In genomic region chr11:32297866-32298531, GRCm38 (mm10) we compare ENCODE assay signal across 41 mouse cellular contexts. TPM values are rescaled to one million over a fixed set of nuclear protein-coding genes. Genes with fewer than 3 reads are reported as not detected.
DNase-seq lines count a peak whose midpoint lies in the region; ATAC-seq and TF ChIP-seq lines count a peak whose summit lies in the region.
"Had no signal": no experiment of that assay in that cellular context is flagged by ENCODE, and none has a peak within 500 bp of the region (broad histone marks: within the 10 kb centered on the region; RNA-seq: fewer than 3 reads in every experiment).

No protein-coding gene starts in this region.

- no peak overlapping the region for H3K4me2 ChIP-seq in intestine, embryonic 16.5 days (ENCODE audit: low read depth, low read length)
- H3K4me2 ChIP-seq in intestine, embryonic 15.5 days (replicated peaks) = no peak overlapping the region
- H3K4me2 ChIP-seq in liver, embryonic 14.5 days (ENCODE audit: low read depth) = peak overlapping the region; percentile 56
- H3K4me2 ChIP-seq: embryonic facial prominence, embryonic 13.5 days; heart, embryonic 12.5 days; hindbrain, embryonic 15.5 days; limb, embryonic 15.5 days; lung, embryonic 15.5 days; midbrain, embryonic 11.5 days had no signal

- TF ChIP-seq CTCF in liver, embryonic 14.5 days (IDR thresholded peaks at IDR 0.05; ENCODE audit: low read depth) = no peak

- H3K9ac ChIP-seq in intestine, embryonic 16.5 days (ENCODE audit: low read depth, low read length) = no peak overlapping the region
- no peak overlapping the region for H3K9ac ChIP-seq in intestine, embryonic 15.5 days
- H3K9ac ChIP-seq in liver, embryonic 14.5 days (replicated peaks) = peak overlapping the region; percentile 91
- H3K9ac ChIP-seq: embryonic facial prominence, embryonic 13.5 days; heart, embryonic 12.5 days; hindbrain, embryonic 15.5 days; limb, embryonic 15.5 days; lung, embryonic 15.5 days had no signal

- DNase-seq in liver, embryonic 14.5 days (ENCODE audit: low read depth in 3 of 3, low spot score in 3 of 3) = peak; percentile 70 to 75 (median 70)
- DNase-seq in thymus, postnatal 25 days = no peak
- no peak for DNase-seq in gastrocnemius, postnatal 14 days
- DNase-seq in frontal cortex, postnatal 25 days (ENCODE audit: low spot score in 2 of 2) = no peak
- DNase-seq: adrenal gland, adult 8-10 months; cerebellum, adult 11-12 months; cerebellum, postnatal 10 days; gastrocnemius, postnatal 36 days; heart, adult 18-20 months; heart, postnatal 14 days; kidney, adult 2 months; kidney, postnatal 4 days; layer of hippocampus, postnatal 36 days; lung, postnatal 36 days; right cerebral cortex, adult 18-20 months had no signal

- no peaks in the 10 kb centered on the region for H3K9me3 ChIP-seq in intestine, embryonic 16.5 days (ENCODE audit: control insufficient read depth, low read length)
- H3K9me3 ChIP-seq in intestine, embryonic 15.5 days = no peaks in the 10 kb centered on the region
- H3K9me3 ChIP-seq in liver, embryonic 14.5 days (ENCODE audit: control insufficient read depth, low read length) = no peaks in the 10 kb centered on the region
- H3K9me3 ChIP-seq: embryonic facial prominence, embryonic 13.5 days; G1E; heart, embryonic 12.5 days; hindbrain, embryonic 10.5 days; hindbrain, embryonic 15.5 days; limb, embryonic 10.5 days; limb, embryonic 15.5 days; lung, embryonic 15.5 days had no signal

- H3K4me1 ChIP-seq in intestine, embryonic 16.5 days (ENCODE audit: control insufficient read depth, insufficient read depth, low read length) = no peaks in the 10 kb centered on the region
- H3K4me1 ChIP-seq in intestine, embryonic 15.5 days (replicated peaks) = no peaks in the 10 kb centered on the region
- peaks cover 19 to 32% of the 10 kb centered on the region in 2 experiments for H3K4me1 ChIP-seq in liver, embryonic 14.5 days (replicated peaks; ENCODE audit: control insufficient read depth in 2 of 2, insufficient read depth in 2 of 2, low read length in 1 of 2)
- H3K4me1 ChIP-seq: embryonic facial prominence, embryonic 13.5 days; heart, embryonic 12.5 days; hindbrain, embryonic 10.5 days; hindbrain, embryonic 15.5 days; limb, embryonic 15.5 days; lung, embryonic 15.5 days had no signal

- 85% methylated on average over 1 of the region's 1 CpGs for WGBS in intestine, embryonic 16.5 days
- 90% methylated on average over 1 of the region's 1 CpGs for WGBS in intestine, embryonic 15.5 days
- 78% methylated on average over 1 of the region's 1 CpGs for whole genome bisulfite sequencing in liver, embryonic 14.5 days (ENCODE audit: insufficient replicate concordance)

- no peak overlapping the region for H3K4me3 ChIP-seq in intestine, embryonic 16.5 days (ENCODE audit: low read length)
- H3K4me3 ChIP-seq in intestine, embryonic 15.5 days (replicated peaks) = no peak overlapping the region
- H3K4me3 ChIP-seq in liver, embryonic 14.5 days (ENCODE audit: insufficient read depth in 1 of 2, low read depth in 2 of 2, low read length in 2 of 2) = peak overlapping the region; percentile 27 to 62
- H3K4me3 ChIP-seq: embryonic facial prominence, embryonic 13.5 days; heart, embryonic 12.5 days; hindbrain, embryonic 10.5 days; hindbrain, embryonic 15.5 days; limb, embryonic 10.5 days; limb, embryonic 15.5 days; lung, embryonic 15.5 days had no signal

- H3K27me3 ChIP-seq in intestine, embryonic 16.5 days (replicated peaks; ENCODE audit: control insufficient read depth, insufficient read depth, low read length) = no peaks in the 10 kb centered on the region; the same call in 1 of the 2 replicates
- peaks cover 11% of the 10 kb centered on the region; the same call in 1 of the 2 replicates for H3K27me3 ChIP-seq in intestine, embryonic 15.5 days (replicated peaks)
- no peaks in the 10 kb centered on the region; the same call in 1 of the 2 replicates for H3K27me3 ChIP-seq in liver, embryonic 14.5 days (ENCODE audit: control insufficient read depth, insufficient read depth, low read length)
- H3K27me3 ChIP-seq: hindbrain, embryonic 15.5 days had no signal

- H3K36me3 ChIP-seq in intestine, embryonic 16.5 days (ENCODE audit: control insufficient read depth, insufficient read depth, low read length) = no peaks in the 10 kb centered on the region
- no peaks in the 10 kb centered on the region for H3K36me3 ChIP-seq in intestine, embryonic 15.5 days
- peaks cover 20% of the 10 kb centered on the region for H3K36me3 ChIP-seq in liver, embryonic 14.5 days (replicated peaks; ENCODE audit: control insufficient read depth, insufficient read depth, low read depth)
- H3K36me3 ChIP-seq: embryonic facial prominence, embryonic 13.5 days; heart, embryonic 12.5 days; hindbrain, embryonic 10.5 days; hindbrain, embryonic 15.5 days; limb, embryonic 10.5 days; limb, embryonic 15.5 days; lung, embryonic 15.5 days had no signal

- no peak overlapping the region for H3K27ac ChIP-seq in intestine, embryonic 16.5 days (ENCODE audit: low read length)
- H3K27ac ChIP-seq in intestine, embryonic 15.5 days = no peak overlapping the region
- H3K27ac ChIP-seq in liver, embryonic 14.5 days = peak overlapping the region; percentile 97
- H3K27ac ChIP-seq: embryonic facial prominence, embryonic 13.5 days; hindbrain, embryonic 10.5 days; hindbrain, embryonic 15.5 days; kidney, postnatal 0 days; limb, embryonic 10.5 days; limb, embryonic 15.5 days; lung, embryonic 15.5 days had no signal

- peak; percentile 10; the same call in 1 of the 2 replicates for ATAC-seq in intestine, embryonic 16.5 days
- ATAC-seq in intestine, embryonic 15.5 days = no peak
- ATAC-seq in erythroid progenitor cell, adult 5-6 weeks (replicated peaks; ENCODE audit: low FRiP score, poor library complexity, severe bottlenecking) = peak; percentile 11
- ATAC-seq in liver, embryonic 14.5 days (ENCODE audit: insufficient read depth) = peak; percentile 44
- ATAC-seq: forebrain, embryonic 14.5 days; inflammation-experienced regulatory T-cells, adult 6 months; midbrain, embryonic 16.5 days had no signal

- intact Hi-C loops in gastrocnemius, postnatal 14 days (cut with DNase I; ENCODE audit: low total_unique reads) = no loop called here

- peak; percentile 57 for TF ChIP-seq EP300 in liver, embryonic 14.5 days (IDR thresholded peaks at IDR 0.05; ENCODE audit: low read depth)

RNA-seq across cellular contexts. Expression of gene Hba-a2, which starts 1.7 kb away (rescaled TPM):
- 9,012 and 11,055 TPM in 2 replicates for polyA plus RNA-seq in intestine, embryonic 16.5 days (2015; fragmentation: Nextera tagmentation; extraction: Ambion mirVana)
- 10,966 and 11,197 TPM in 2 replicates for polyA plus RNA-seq in intestine, embryonic 15.5 days (2015; fragmentation: Nextera tagmentation; extraction: Ambion mirVana)
- 80,494 and 89,325 TPM in 2 replicates for total RNA-seq in erythroid progenitor cell, adult 5-6 weeks (2015; ENCODE audit: low replicate concordance)
- total RNA-seq in erythroid progenitor cell, adult 5-6 weeks (2017; ENCODE audit: low replicate concordance) = 96,767 and 123,026 TPM in 2 replicates
- 214,511 and 362,158 TPM in 2 replicates for polyA plus RNA-seq in liver, embryonic 14.5 days (2012; rRNA removed)
- 162,484 and 169,597 TPM in 2 replicates for polyA plus RNA-seq in liver, embryonic 14.5 days (2014; fragmentation: Nextera tagmentation; extraction: Ambion mirVana)
- total RNA-seq in gastrocnemius, postnatal 14 days (2021) = 100 to 1,000 TPM; 795 to 814 TPM

RNA-seq across cellular contexts. Expression of gene Hbq1a, which starts 1.9 kb away (rescaled TPM):
- 0.54 and 0.55 TPM in 2 replicates for polyA plus RNA-seq in intestine, embryonic 16.5 days (2015; fragmentation: Nextera tagmentation; extraction: Ambion mirVana)
- 0.40 and 0.68 TPM in 2 replicates for polyA plus RNA-seq in intestine, embryonic 15.5 days (2015; fragmentation: Nextera tagmentation; extraction: Ambion mirVana)
- 4.2 TPM in 1 of 2 replicates, not detected in the other for total RNA-seq in erythroid progenitor cell, adult 5-6 weeks (2015; ENCODE audit: low replicate concordance)
- 9.9 TPM in 1 of 2 replicates, not detected in the other for total RNA-seq in erythroid progenitor cell, adult 5-6 weeks (2017; ENCODE audit: low replicate concordance)
- polyA plus RNA-seq in liver, embryonic 14.5 days (2012; rRNA removed) = 7.8 and 9.1 TPM in 2 replicates
- 7.9 TPM in 2 replicates for polyA plus RNA-seq in liver, embryonic 14.5 days (2014; fragmentation: Nextera tagmentation; extraction: Ambion mirVana)
- total RNA-seq in gastrocnemius, postnatal 14 days (2021) = not detected
- total RNA-seq: common myeloid progenitor, adult 5-6 weeks; G1E; gastrocnemius, adult 18-20 months; gastrocnemius, postnatal 36 days; megakaryocyte, adult 5-6 weeks; neutrophil, adult 5-6 weeks had no signal
- polyA plus RNA-seq: G1E; hindbrain, embryonic 10.5 days; inflammation-experienced regulatory T-cells, adult 6 months; kidney, postnatal 0 days; limb, embryonic 10.5 days; testis, adult 2 months; thymus, postnatal 0 days; urinary bladder, adult 2 months had no signal

RNA-seq across cellular contexts. Expression of gene Hbq1b, which starts 11.2 kb away (rescaled TPM):
- polyA plus RNA-seq in intestine, embryonic 16.5 days (2015; fragmentation: Nextera tagmentation; extraction: Ambion mirVana) = 2.1 and 3.0 TPM in 2 replicates
- 3.0 and 3.3 TPM in 2 replicates for polyA plus RNA-seq in intestine, embryonic 15.5 days (2015; fragmentation: Nextera tagmentation; extraction: Ambion mirVana)
- 247 and 301 TPM in 2 replicates for total RNA-seq in erythroid progenitor cell, adult 5-6 weeks (2015; ENCODE audit: low replicate concordance)
- total RNA-seq in erythroid progenitor cell, adult 5-6 weeks (2017; ENCODE audit: low replicate concordance) = 56.8 and 86.4 TPM in 2 replicates
- polyA plus RNA-seq in liver, embryonic 14.5 days (2012; rRNA removed) = 127 and 156 TPM in 2 replicates
- polyA plus RNA-seq in liver, embryonic 14.5 days (2014; fragmentation: Nextera tagmentation; extraction: Ambion mirVana) = 157 and 161 TPM in 2 replicates
- total RNA-seq in gastrocnemius, postnatal 14 days (2021) = under 1 TPM in 1 of 2 experiments, not detected in 1; 0.41 TPM
- total RNA-seq: adrenal gland, adult 8-10 months; common myeloid progenitor, adult 5-6 weeks; gastrocnemius, adult 18-20 months; gastrocnemius, postnatal 36 days; megakaryocyte, adult 5-6 weeks had no signal
- polyA plus RNA-seq: inflammation-experienced regulatory T-cells, adult 6 months; testis, adult 2 months; urinary bladder, adult 2 months had no signal

RNA-seq across cellular contexts. Expression of gene Hba-a1, which starts 14.7 kb away (rescaled TPM):
- 3,658 and 4,448 TPM in 2 replicates for polyA plus RNA-seq in intestine, embryonic 16.5 days (2015; fragmentation: Nextera tagmentation; extraction: Ambion mirVana)
- polyA plus RNA-seq in intestine, embryonic 15.5 days (2015; fragmentation: Nextera tagmentation; extraction: Ambion mirVana) = 4,064 and 4,369 TPM in 2 replicates
- 47,098 and 48,818 TPM in 2 replicates for total RNA-seq in erythroid progenitor cell, adult 5-6 weeks (2015; ENCODE audit: low replicate concordance)
- total RNA-seq in erythroid progenitor cell, adult 5-6 weeks (2017; ENCODE audit: low replicate concordance) = 9,652 and 12,236 TPM in 2 replicates
- polyA plus RNA-seq in liver, embryonic 14.5 days (2012; rRNA removed) = 26,041 and 60,430 TPM in 2 replicates
- 70,707 and 74,513 TPM in 2 replicates for polyA plus RNA-seq in liver, embryonic 14.5 days (2014; fragmentation: Nextera tagmentation; extraction: Ambion mirVana)
- 1,000 to 10,000 TPM; 1,024 TPM for total RNA-seq in gastrocnemius, postnatal 14 days (2021)

RNA-seq across cellular contexts. Expression of gene Hba-x, which starts 21.8 kb away (rescaled TPM):
- 11.6 and 16.4 TPM in 2 replicates for polyA plus RNA-seq in intestine, embryonic 16.5 days (2015; fragmentation: Nextera tagmentation; extraction: Ambion mirVana)
- polyA plus RNA-seq in intestine, embryonic 15.5 days (2015; fragmentation: Nextera tagmentation; extraction: Ambion mirVana) = 36.3 and 48.2 TPM in 2 replicates
- total RNA-seq in erythroid progenitor cell, adult 5-6 weeks (2015; ENCODE audit: low replicate concordance) = not detected in 2 replicates
- total RNA-seq in erythroid progenitor cell, adult 5-6 weeks (2017; ENCODE audit: low replicate concordance) = not detected in 2 replicates
- polyA plus RNA-seq in liver, embryonic 14.5 days (2012; rRNA removed) = 32.1 and 38.8 TPM in 2 replicates
- 74.9 and 85.3 TPM in 2 replicates for polyA plus RNA-seq in liver, embryonic 14.5 days (2014; fragmentation: Nextera tagmentation; extraction: Ambion mirVana)
- not detected for total RNA-seq in gastrocnemius, postnatal 14 days (2021)
- total RNA-seq: adrenal gland, adult 8-10 months; adrenal gland, postnatal 4 days; common myeloid progenitor, adult 5-6 weeks; G1E; gastrocnemius, adult 18-20 months; gastrocnemius, postnatal 36 days; heart, adult 18-20 months; heart, postnatal 14 days; layer of hippocampus, adult 8-10 months; layer of hippocampus, postnatal 36 days; left cerebral cortex, postnatal 10 days; megakaryocyte, adult 5-6 weeks; neutrophil, adult 5-6 weeks had no signal
- polyA plus RNA-seq: inflammation-experienced regulatory T-cells, adult 6 months; kidney, adult 2 months; testis, adult 2 months had no signal

Comparison
In these comparisons a context has a peak if more than half of its experiments do, and no peak if none do; other contexts are left out.
1. H3K4me3 ChIP-seq: peak in liver, embryonic 14.5 days (2 of 2); none in intestine, embryonic 16.5 days (single experiment) and intestine, embryonic 15.5 days (single experiment).
2. DNase-seq: peak in liver, embryonic 14.5 days (3 of 3); none in thymus, postnatal 25 days (single experiment), gastrocnemius, postnatal 14 days (single experiment) and frontal cortex, postnatal 25 days (0 of 2).
3. RNA of gene Hba-a2, which starts 1.7 kb away (polyA plus RNA-seq): 162,484 to 362,158 TPM in liver, embryonic 14.5 days; 9,012 to 11,055 TPM in intestine, embryonic 16.5 days and 10,966 to 11,197 TPM in intestine, embryonic 15.5 days; every median in the first group is over 10 times any median in the second.
4. RNA of gene Hbq1b, which starts 11.2 kb away (polyA plus RNA-seq): 127 to 161 TPM in liver, embryonic 14.5 days; 3.0 to 3.3 TPM in intestine, embryonic 15.5 days and 2.1 to 3.0 TPM in intestine, embryonic 16.5 days; every median in the first group is over 10 times any median in the second.